Mouse (Mus musculus): Measurements from ENCODE around the gene Rell1. TPM values are rescaled to one million over a fixed set of nuclear protein-coding genes. Genes with fewer than 3 reads are reported as not detected.
"Not testable (repeated sequence)": the region's sequence is repeated elsewhere in the genome, so short reads cannot be mapped to it uniquely, and the experiment has no call there.

Rell1 gene
- polyA plus RNA-seq, 1 experiment: 3.1 TPM

DNA sequence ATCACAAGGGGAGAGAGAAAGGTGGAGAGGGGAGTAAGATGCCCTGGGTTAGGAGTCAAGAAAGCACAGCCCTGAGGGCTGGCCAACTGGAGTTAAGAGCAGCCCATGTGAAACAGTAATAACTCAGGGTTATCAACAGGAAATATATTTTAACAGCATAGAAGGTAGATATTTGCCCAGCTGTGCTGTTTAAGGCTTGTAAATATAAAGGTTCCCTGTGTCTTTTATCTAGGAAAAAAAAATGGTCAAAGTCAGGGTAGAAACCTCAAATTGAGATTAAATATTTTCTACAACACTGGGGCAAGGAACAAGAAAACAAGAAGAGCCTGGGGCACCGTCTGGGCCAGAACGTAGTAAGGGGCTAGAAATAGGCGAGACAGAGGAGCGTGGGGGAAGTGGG is 61.2 kb downstream of the Rell1 start:
- Histone ChIP-seq H3K9me3 (no peaks in the 10 kb centered on the region), H3K36me3 (replicated peaks; ENCODE audit: low read length) (no peaks in the 10 kb centered on the region), H3K4me1 (peaks cover 16% of the 10 kb centered on the region), H3K4me3 (replicated peaks) (no peak overlapping the region), H3K27me3 (replicated peaks) (peaks cover 2% of the 10 kb centered on the region)
- TF ChIP-seq FLI1 (IDR thresholded peaks at IDR 0.05; ENCODE audit: low read length): no peak
- TF ChIP-seq GATA1 (IDR thresholded peaks at IDR 0.05; ENCODE audit: borderline replicate concordance, low read length): no peak

DNA sequence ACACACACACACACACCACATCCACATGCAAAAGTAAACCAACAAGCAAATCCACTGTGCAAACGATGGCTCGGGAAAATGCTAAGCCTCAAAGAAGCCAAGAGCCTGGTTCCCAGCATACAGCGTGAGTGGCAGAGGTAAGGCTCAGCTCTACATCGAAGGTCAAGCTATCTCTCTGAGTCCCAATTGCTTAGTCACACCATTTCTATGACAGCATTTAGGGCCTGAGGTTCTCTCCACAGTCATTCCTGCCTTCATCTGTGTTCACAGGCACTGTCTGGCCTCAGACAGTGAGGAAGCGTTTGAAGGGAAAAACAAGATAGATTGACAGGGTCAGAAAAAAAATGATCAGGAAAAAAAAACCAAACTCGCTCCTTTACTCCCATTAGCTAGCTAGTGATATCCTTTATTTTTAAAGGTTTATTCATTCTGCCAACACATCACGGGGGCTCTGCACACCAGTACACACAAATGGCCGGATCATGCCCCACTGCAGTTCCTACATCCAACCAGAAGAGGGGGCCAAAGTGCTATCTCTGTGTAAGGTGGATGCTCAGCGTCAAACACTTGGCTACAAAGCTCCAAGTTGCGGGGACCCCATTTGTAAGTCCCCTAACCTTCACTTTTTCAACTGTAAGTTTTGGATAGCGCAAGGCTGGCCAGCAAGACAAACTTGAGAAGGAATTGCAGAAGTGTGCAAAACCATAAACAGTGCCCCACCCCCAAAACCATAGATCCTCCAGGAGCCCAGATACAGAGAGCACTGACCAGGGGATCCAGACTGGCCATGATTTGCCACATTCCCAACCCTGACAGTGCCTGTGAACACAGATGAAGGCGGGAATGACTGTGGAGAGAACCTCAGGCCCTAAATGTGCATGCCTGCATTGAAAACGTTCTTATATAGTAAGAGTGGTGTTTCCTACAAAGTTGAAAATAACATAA is 62.3 kb downstream of the Rell1 start:
- Histone ChIP-seq H3K36me3 (replicated peaks; ENCODE audit: low read length) (no peaks in the 10 kb centered on the region), H3K27me3 (replicated peaks) (peaks cover 2% of the 10 kb centered on the region), H3K9me3 (no peaks in the 10 kb centered on the region), H3K4me3 (replicated peaks) (peak overlapping the region; percentile 2), H3K4me1 (peaks cover 18% of the 10 kb centered on the region)
- no peak for TF ChIP-seq FLI1 (IDR thresholded peaks at IDR 0.05; ENCODE audit: low read length)
- TF ChIP-seq GATA1 (IDR thresholded peaks at IDR 0.05; ENCODE audit: borderline replicate concordance, low read length): no peak

GRCm38 (mm10) chr5:63903329-63903728 is 65.4 kb downstream of the Rell1 start:
- H3K27me3 ChIP-seq (replicated peaks): peaks cover 8% of the 10 kb centered on the region
- TF ChIP-seq FLI1 (IDR thresholded peaks at IDR 0.05; ENCODE audit: low read length) (no peak), GATA1 (IDR thresholded peaks at IDR 0.05; ENCODE audit: borderline replicate concordance, low read length) (no peak)
- no peaks in the 10 kb centered on the region for H3K9me3 ChIP-seq
- peaks cover 18% of the 10 kb centered on the region for H3K4me1 ChIP-seq
- no peak overlapping the region for H3K4me3 ChIP-seq (replicated peaks)
- no peaks in the 10 kb centered on the region for H3K36me3 ChIP-seq (replicated peaks; ENCODE audit: low read length)

DNA sequence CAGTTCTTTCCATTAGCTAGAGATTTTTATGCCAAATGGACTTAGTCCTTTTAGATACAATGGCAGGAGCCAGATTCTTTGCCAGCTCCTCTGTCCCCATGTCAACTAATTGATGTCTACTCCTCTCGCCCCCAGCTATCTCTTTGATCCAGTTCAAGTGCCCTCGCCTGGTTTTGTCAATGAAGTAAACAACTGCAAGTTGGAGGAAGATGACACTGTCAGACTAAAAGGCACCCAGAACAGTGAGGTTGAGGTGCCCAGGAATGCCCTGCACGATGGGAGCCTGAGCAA is 70.9 kb downstream of the Rell1 start:
- Histone ChIP-seq H3K9me3 (peaks cover 5% of the 10 kb centered on the region), H3K27me3 (replicated peaks) (peaks cover 5% of the 10 kb centered on the region), H3K36me3 (replicated peaks; ENCODE audit: low read length) (no peaks in the 10 kb centered on the region), H3K4me1 (peaks cover 4% of the 10 kb centered on the region), H3K4me3 (replicated peaks) (no peak overlapping the region)
- no peak for TF ChIP-seq FLI1 (IDR thresholded peaks at IDR 0.05; ENCODE audit: low read length)
- no peak for TF ChIP-seq GATA1 (IDR thresholded peaks at IDR 0.05; ENCODE audit: borderline replicate concordance, low read length)

GRCm38 (mm10) chr5:63897001-63897819 is 71.5 kb downstream of the Rell1 start:
- not testable (repeated sequence) for H3K27me3 ChIP-seq (replicated peaks); H3K9me3 ChIP-seq; H3K4me3 ChIP-seq (replicated peaks); H3K36me3 ChIP-seq (replicated peaks; ENCODE audit: low read length); H3K4me1 ChIP-seq

- H3K27me3 ChIP-seq (replicated peaks): peaks cover 3% of the 10 kb centered on the region
- H3K4me1 ChIP-seq: no peaks in the 10 kb centered on the region
- no peak for TF ChIP-seq FLI1 (IDR thresholded peaks at IDR 0.05; ENCODE audit: low read length)
- TF ChIP-seq GATA1 (IDR thresholded peaks at IDR 0.05; ENCODE audit: borderline replicate concordance, low read length): no peak
- no peak overlapping the region for H3K4me3 ChIP-seq (replicated peaks)
- H3K9me3 ChIP-seq: peaks cover 12% of the 10 kb centered on the region
- no peaks in the 10 kb centered on the region for H3K36me3 ChIP-seq (replicated peaks; ENCODE audit: low read length)
Measured at GRCm38 (mm10) chr5:63891912-63892311, 76.8 kb downstream of the Rell1 start.

DNA sequence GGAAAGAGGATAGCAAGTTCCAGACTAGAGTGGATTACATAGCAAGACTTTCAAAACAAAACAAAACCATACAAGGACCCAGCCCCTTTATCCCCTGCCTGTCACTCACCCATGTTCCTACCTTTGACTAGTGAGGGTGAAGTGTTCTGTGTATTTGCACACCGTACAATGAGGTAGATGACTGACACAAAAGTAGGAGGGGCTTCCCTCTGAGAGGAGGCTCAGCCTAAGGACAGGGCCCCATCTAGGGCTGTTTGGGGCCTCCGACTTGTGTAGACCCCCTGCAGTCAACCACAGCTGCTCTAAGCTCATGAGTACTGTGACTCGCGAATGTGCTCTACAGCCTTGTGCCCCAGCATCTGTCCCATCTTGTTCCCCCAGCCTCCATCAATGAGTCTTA is 77.5 kb downstream of the Rell1 start:
- TF ChIP-seq GATA1 (IDR thresholded peaks at IDR 0.05; ENCODE audit: borderline replicate concordance, low read length) (no peak), FLI1 (IDR thresholded peaks at IDR 0.05; ENCODE audit: low read length) (no peak)
- no peak overlapping the region for H3K4me3 ChIP-seq (replicated peaks)
- peaks cover 12% of the 10 kb centered on the region for H3K9me3 ChIP-seq
- H3K36me3 ChIP-seq (replicated peaks; ENCODE audit: low read length): no peaks in the 10 kb centered on the region
- H3K27me3 ChIP-seq (replicated peaks): peaks cover 3% of the 10 kb centered on the region
- H3K4me1 ChIP-seq: no peaks in the 10 kb centered on the region

- H3K9me3 ChIP-seq: peaks cover 7% of the 10 kb centered on the region; the same call in 1 of the 2 replicates
- no peak overlapping the region for H3K4me3 ChIP-seq (replicated peaks)
- H3K4me1 ChIP-seq: no peaks in the 10 kb centered on the region
- TF ChIP-seq FLI1 (IDR thresholded peaks at IDR 0.05; ENCODE audit: low read length) (no peak), GATA1 (IDR thresholded peaks at IDR 0.05; ENCODE audit: borderline replicate concordance, low read length) (no peak)
- peaks cover 2% of the 10 kb centered on the region for H3K27me3 ChIP-seq (replicated peaks)
- H3K36me3 ChIP-seq (replicated peaks; ENCODE audit: low read length): no peaks in the 10 kb centered on the region
Measured at GRCm38 (mm10) chr5:63887111-63887510, 81.6 kb downstream of the Rell1 start.

DNA sequence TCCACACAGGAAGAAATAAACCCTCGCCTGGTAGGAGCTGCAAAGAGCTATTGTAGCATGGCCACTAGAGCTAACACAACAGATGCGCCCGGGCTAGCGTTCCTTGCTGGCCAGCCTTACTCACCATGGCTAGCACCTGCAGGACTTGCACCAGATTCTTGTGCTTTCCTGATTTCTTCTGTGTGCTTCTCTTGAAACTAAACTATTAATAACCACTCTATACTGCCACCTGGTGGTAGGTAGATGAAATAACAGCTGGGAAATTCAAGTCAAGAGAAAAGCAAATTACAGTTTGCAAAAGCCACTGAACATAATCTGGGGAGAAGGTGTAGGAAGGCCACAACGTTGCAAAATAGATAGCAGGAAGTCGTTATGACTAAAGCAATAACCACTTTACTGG is 82.0 kb downstream of the Rell1 start:
- TF ChIP-seq GATA1 (IDR thresholded peaks at IDR 0.05; ENCODE audit: borderline replicate concordance, low read length): no peak
- TF ChIP-seq FLI1 (IDR thresholded peaks at IDR 0.05; ENCODE audit: low read length): no peak
- Histone ChIP-seq H3K4me3 (replicated peaks) (no peak overlapping the region), H3K36me3 (replicated peaks; ENCODE audit: low read length) (no peaks in the 10 kb centered on the region), H3K27me3 (replicated peaks) (peaks cover 2% of the 10 kb centered on the region), H3K9me3 (peaks cover 7% of the 10 kb centered on the region; the same call in 1 of the 2 replicates), H3K4me1 (no peaks in the 10 kb centered on the region)

- Histone ChIP-seq H3K9me3 (peaks cover 7% of the 10 kb centered on the region; the same call in 1 of the 2 replicates), H3K36me3 (replicated peaks; ENCODE audit: low read length) (no peaks in the 10 kb centered on the region), H3K27me3 (replicated peaks) (peaks cover 2% of the 10 kb centered on the region), H3K4me3 (replicated peaks) (no peak overlapping the region), H3K4me1 (no peaks in the 10 kb centered on the region)
- TF ChIP-seq FLI1 (IDR thresholded peaks at IDR 0.05; ENCODE audit: low read length): no peak
- TF ChIP-seq GATA1 (IDR thresholded peaks at IDR 0.05; ENCODE audit: borderline replicate concordance, low read length): no peak
Measured at GRCm38 (mm10) chr5:63886292-63886691, 82.4 kb downstream of the Rell1 start.

Data from megakaryocyte, embryonic 14.5 days (primary cell).